Mouse (Mus musculus) kidney, adult 2 months (tissue): ENCODE data around the gene Stk26.

ENCODE experiments used
- CTCF ChIP-seq: fragments of 200-500 bp; conservative IDR thresholded peaks from 2 replicates; pipeline ENCODE4 v1.5.1; 2011; ENCODE audit warnings: low read depth, mild to moderate bottlenecking, control low read depth, low read length, moderate library complexity, mixed read lengths; ENCODE audit not compliant: insufficient read depth, insufficient read length
- POLR2A ChIP-seq: fragments of 200-500 bp; IDR thresholded peaks from one replicate; pipeline ENCODE4 v1.6.1; 2011; ENCODE audit warnings: low read depth, low read length, control low read depth

DNA sequence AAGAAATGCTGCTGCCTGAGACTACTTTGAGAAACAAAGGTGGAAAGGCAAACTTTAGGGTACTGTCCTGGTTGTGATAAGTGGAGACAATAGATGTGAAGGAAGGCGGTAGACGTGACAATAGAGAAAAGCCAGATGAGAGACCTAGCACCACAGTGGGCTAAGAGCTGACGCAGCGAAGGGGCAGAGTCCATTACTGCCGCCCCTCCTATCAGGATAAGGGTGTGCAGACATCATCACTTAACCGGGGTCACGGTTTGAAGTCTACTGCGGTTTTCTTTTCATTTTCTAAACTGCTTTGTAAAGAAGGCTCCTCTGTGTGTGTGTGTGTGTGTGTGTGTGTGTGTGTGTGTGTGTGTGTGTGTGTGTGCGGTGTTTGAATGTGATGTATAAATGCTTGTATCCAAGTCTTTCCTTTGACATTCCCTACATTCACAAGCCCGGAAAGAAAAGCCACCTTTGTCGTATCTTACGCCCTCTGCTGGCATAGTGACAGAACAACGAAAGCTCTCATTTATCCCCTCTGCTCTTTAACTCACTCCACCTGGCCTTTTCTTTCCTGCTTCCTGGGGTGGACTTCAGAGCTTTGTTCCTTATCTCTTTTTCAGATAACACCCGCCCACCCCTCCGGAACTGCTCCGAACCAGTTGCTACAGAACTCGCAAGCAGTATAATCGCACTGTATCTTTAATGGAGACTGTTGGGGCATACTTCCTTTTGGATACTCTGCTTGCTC lies 84.0 kb downstream of the Stk26 start:
- TF ChIP-seq CTCF: 0 out of 2 replicates have a peak, but pooled peaks have one; percentile 18
- TF ChIP-seq POLR2A: no peak
